Mouse (Mus musculus) lung, postnatal 0 days (tissue): ENCODE results near the gene Aspscr1.

Source experiments
- CTCF ChIP-seq: IDR thresholded peaks from 2 replicates; pipeline ENCODE4 v1.5.1; 2016; ENCODE audit warnings: antibody characterized with exemption, mild to moderate bottlenecking
- EP300 ChIP-seq: IDR thresholded peaks from 2 replicates; pipeline ENCODE4 v1.6.1; 2016; ENCODE audit warnings: antibody characterized with exemption, mild to moderate bottlenecking, control low read depth

GRCm38 (mm10) chr11:120648001-120648476 is 24.7 kb upstream of the Aspscr1 start, which contains the start of gene Myadml2:
- TF ChIP-seq EP300 (no peak), CTCF (no peak)
